Mouse (Mus musculus): Measurements from ENCODE around the gene Gga3.

DNA sequence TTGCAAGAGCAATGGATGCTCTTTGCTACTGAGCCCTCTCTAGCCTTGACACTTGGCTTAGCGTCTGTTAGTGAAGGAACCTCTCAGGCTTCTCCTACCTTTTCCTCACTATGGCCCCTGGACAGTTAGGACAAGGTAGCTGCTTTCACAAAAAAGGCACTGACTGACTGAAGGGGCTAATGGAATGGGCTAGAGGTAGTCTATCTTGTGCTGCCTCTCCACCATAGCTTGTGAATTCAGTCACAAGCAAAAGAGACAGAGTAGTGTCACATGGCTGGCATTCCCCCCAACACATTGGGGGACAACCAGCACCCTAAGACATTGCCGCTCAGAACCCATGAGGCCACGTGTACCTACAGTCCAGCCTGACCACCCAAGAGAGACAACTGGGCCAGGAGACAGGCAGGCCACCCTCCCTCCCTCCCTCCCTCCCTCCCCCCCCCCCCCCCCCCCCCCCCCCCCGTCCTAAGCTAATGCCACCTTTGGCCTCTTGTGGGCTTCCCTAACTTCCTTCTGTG, 36.5 kb upstream of the Gga3 start:
- no peak for TF ChIP-seq POLR2A (IDR thresholded peaks at IDR 0.05; ENCODE audit: insufficient read depth, low read length)
- TF ChIP-seq EP300 (IDR thresholded peaks at IDR 0.05; ENCODE audit: insufficient read depth, low read depth, low read length) = no peak
- no peak for TF ChIP-seq CTCF (IDR thresholded peaks at IDR 0.05; ENCODE audit: low read depth, low read length)

Measured in ES-Bruce4 (cell line).